Mouse (Mus musculus): Measurements from ENCODE around the gene Lhb.
"Not testable (repeated sequence)": the region's sequence is repeated elsewhere in the genome, so short reads cannot be mapped to it uniquely, and the experiment has no call there.

The Lhb gene

DNA sequence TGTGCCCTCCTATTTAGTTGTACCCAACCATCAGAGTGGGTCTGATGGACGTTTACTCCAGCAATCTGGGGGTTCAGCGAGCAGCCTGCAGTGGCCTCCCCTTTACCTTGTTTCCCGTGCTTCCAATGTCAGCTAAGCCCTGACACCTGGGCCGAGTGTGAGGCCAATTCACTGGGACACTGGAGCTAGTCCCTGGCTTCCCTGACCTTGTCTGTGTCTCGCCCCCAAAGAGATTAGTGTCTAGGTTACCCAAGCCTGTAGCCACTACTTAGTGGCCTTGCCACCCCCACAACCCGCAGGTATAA is at the start of gene Lhb:
Gene Lhb, plus strand, starts transcription at position 206 of the 305 bp plus-strand sequence.
- DNase-seq (ENCODE audit: low spot score in 2 of 2) = no peak

- DNase-seq (ENCODE audit: low spot score in 2 of 2) = no peak
These were observed 48.2 kb upstream of the Lhb start for GRCm38 (mm10) chr7:45372371-45372770.

- no peak for DNase-seq (ENCODE audit: low spot score in 2 of 2)
These were observed 46.0 kb upstream of the Lhb start for GRCm38 (mm10) chr7:45374620-45375019.

DNA sequence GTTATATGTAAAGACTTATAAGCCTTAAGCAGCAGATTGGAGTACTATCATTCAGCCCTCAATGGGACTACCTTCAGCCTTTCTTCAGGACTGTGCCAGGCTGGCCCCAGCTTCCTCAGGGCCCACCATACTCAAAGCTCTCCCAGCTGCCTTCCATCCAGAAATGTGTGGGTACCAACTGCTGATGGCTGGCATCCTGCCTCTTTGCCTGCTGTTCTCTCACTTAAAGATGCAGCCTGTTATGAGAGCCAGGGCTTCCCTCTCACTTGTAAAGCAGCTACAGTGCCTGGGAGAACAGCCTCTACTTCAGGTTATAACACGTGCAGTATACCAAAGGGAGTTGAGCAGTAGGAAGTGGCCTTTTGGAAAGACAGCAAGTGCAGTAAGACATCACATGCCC is 44.6 kb upstream of the Lhb start:
- DNase-seq (ENCODE audit: low spot score in 2 of 2) = no peak

DNA sequence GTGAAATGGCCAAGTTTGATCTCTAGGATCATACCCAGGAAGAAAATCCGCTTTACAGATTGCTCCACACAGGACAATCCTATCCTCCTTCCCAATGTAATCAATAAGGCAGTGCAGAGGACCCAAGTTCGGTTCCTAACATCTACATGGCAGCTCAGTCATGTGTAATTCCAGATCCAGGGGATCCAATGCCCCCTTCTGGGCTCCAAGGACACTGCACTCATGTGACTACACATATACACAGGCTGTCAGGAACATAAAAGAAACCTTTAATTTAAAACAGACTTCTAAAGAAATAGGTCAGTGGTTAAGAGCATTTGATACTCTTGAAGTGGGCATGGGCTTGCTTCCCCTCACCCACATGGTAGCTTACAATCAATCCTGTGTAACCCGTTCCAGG is 34.5 kb upstream of the Lhb start:
- DNase-seq (ENCODE audit: low spot score in 2 of 2) = no peak

- no peak for DNase-seq (ENCODE audit: low spot score in 2 of 2)
These were observed 25.5 kb upstream of the Lhb start for GRCm38 (mm10) chr7:45395129-45395541.

- DNase-seq (ENCODE audit: low spot score in 2 of 2) = peak; percentile 100
These were observed 24.9 kb upstream of the Lhb start, which contains the start of gene Snrnp70 for GRCm38 (mm10) chr7:45395578-45396336. TSS of gene Snrnp70 (minus strand) at chr7:45395742.

- not testable (repeated sequence) for DNase-seq (ENCODE audit: low spot score in 2 of 2)
These were observed 24.3 kb upstream of the Lhb start for GRCm38 (mm10) chr7:45396337-45396775.

DNA sequence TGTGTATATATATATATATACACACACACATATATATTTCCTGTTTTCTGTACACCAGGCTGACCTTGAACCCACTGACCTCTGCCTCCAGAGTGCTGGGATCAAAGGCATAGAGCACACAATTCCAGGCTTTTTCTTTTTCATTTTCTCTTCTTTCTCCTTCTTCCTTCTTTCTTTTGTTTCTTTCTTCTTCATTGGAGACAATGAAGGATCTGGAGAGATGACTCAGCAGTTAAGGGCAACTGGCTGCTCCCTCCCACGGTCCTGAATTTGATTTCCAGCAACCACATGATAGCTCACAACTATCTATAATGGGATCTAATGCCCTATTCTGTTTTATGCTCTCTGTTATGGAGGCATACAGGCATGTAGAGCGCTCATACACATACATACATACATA is 23.8 kb upstream of the Lhb start:
- no peak for DNase-seq (ENCODE audit: low spot score in 2 of 2)

DNA sequence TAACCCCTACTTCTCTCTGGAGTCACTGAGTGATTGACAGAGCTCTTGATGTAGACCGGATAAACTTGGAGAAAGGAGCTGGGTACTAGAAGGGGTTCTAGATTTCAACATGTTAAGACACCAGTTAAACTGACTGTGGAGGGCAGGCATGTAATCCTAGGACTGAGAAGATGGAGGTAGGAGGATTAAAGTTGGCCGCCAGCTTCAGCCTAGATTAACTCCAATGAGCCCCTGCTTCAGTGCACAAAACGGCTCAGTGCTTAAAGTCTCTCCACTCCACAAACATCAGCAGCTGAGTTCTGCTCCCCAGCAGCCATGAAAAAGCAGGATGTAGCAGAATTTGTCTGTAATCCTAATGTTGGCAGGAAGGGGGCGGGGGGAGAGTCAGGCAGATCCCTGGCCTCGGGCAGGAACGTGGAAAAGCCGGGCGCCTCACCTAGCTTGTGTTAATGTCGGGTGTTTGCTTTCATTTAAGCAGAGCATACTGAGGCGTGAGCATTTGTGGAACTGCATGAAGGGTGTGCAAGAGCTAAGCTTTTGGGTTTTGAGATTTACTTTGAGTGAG is 19.0 kb upstream of the Lhb start:
- DNase-seq (ENCODE audit: low spot score in 2 of 2) = no peak

DNA sequence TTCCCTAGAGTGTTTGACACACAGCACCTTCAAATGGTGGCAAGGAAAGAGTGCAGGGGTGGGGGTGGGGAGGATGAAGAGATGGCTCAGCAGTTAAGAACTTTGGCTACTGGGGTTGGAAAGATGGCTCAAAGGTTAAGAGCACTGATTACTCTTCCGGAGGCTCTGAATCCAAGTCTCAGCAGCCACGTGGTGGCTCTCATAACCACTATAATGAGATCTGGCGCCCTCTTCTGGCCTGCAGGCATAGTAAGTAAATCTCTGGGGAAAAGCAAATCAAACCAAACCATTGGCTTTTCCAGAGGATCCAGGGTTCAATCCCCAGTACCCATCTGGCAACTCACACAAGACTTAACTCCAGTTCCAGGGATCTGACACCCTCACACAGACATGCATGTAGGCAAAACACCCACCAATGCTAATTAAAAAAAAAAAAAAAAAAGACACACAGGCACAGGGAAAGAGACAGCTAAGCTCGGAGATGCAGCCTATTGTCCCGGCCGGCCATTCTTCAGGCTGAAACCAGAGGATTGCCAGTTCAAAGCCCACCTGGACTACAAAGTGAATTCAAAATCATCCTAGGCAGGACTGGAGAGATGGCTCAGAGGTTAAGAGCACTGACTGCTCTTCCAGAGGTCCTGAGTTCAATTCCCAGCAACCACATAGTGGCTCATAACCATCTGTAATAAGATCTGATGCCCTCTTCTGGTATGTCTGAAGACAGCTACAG is 16.9 kb upstream of the Lhb start:
- no peak for DNase-seq (ENCODE audit: low spot score in 2 of 2)

GRCm38 (mm10) chr7:45405091-45406075 is 15.2 kb upstream of the Lhb start, which contains the start of gene Kcna7:
TSS of gene Kcna7 (plus strand) at chr7:45405653.
- DNase-seq (ENCODE audit: low spot score in 2 of 2) = no peak

GRCm38 (mm10) chr7:45406157-45407156 is 14.2 kb upstream of the Lhb start:
- DNase-seq (ENCODE audit: low spot score in 2 of 2) = no peak

DNA sequence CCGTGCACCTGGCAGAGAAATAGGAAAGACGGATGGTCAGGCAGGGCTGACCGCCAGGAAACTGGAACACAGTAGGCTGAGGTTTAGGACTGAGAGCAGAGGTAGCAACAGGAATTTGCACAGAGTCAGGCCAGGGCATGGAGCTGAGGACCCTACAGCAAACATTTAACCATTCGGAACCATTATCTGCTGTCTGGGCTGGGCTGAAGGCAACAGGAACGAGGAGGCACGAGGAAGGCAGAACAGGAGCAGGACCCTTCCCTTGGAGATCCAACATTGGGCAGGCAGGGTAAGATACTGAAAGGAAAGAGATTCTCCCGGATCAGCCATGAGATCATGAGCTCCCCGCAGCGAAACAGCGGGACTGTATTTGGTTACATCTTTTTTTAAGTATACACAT is 12.8 kb upstream of the Lhb start:
- no peak for DNase-seq (ENCODE audit: low spot score in 2 of 2)

DNA sequence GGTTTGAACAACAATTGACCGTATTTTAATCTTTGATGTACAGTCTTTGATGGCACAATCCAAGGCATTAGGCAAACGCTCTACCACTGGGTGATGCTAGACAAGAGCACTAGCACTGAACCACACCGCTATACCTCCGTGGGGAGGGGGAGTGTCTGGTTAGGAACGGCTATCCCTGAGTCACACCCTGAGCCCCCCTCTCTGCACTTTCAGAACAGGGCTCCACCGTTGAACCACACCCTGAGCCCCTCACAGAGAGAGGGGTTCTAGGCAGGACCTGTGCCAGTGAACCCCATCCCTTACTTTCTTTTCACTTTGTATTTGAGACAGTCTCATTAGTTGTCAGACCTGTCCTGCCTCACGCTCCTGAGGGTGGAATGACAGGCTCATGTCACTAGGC is 12.3 kb upstream of the Lhb start:
- no peak for DNase-seq (ENCODE audit: low spot score in 2 of 2)

DNA sequence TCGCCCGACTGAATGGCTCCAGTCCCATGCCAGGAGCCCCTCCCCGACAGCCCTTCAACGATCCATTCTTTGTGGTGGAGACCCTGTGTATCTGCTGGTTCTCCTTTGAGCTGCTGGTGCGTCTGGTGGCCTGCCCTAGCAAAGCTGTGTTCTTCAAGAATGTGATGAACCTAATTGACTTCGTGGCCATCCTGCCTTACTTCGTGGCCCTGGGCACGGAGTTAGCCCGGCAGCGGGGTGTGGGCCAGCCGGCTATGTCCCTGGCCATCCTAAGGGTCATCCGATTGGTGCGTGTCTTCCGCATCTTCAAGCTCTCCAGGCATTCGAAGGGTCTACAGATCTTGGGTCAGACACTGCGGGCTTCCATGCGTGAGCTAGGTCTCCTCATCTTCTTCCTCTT is 11.7 kb upstream of the Lhb start:
- no peak for DNase-seq (ENCODE audit: low spot score in 2 of 2)

- DNase-seq (ENCODE audit: low spot score in 2 of 2) = no peak
These were observed 11.0 kb upstream of the Lhb start for GRCm38 (mm10) chr7:45409497-45410163.

- no peak for DNase-seq (ENCODE audit: low spot score in 2 of 2)
These were observed 8.2 kb upstream of the Lhb start for GRCm38 (mm10) chr7:45412421-45412820.

DNA sequence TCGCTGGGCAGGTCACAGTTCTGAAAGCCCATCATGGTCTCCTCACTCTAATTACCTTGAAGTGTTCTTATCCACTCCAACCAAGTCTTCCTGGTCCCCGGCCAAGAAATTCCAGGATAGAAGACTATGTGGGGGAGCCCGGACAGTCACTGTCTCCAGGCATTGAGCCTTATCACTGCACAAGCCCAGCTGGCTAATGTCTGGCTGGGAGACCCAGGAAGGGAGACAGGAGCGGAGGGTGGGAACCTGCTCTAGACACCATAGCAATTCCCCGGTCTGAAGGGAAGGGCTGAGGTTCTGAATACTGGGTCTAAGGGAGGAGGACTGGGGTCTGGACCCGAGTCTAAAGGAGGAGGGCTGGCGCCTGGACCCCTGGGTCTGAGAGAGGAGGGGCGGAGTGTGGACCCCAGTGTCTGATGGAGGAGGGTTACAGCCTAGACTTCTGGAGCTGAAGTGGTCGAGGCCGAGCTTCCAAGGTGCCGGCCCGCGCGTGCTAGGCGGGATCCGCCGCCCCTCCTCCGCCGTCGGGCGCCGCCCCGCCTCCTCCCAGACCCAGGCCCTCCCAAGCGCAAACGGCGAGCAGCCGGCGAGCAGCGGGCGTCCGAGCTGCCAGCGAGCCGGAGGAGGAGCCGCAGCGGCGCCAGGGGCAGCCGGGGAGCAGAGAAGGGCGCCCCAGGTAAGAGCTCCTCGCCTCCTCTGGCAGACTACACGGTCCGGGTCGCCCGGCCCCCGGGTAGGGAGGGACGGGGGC is 7.3 kb upstream of the Lhb start, which contains the start of gene Ntf5:
Gene Ntf5, plus strand, starts transcription at position 583 of the 751 bp plus-strand sequence.
- DNase-seq (ENCODE audit: low spot score in 2 of 2) = no peak
